Mouse (Mus musculus) small intestine, adult 2 months (tissue): ENCODE results near the gene Ccdc159.

Experiments used
- CTCF ChIP-seq: fragments of 200-500 bp; IDR thresholded peaks from 2 replicates; pipeline ENCODE4 v1.5.1; 2012; ENCODE audit warnings: low read depth, mild to moderate bottlenecking, control low read depth, inconsistent platforms, low read length, moderate library complexity, mixed read lengths; ENCODE audit not compliant: insufficient replicate concordance, insufficient read length; ENCODE audit errors: extremely low read depth
- POLR2A ChIP-seq: fragments of 200-500 bp; IDR thresholded peaks from 2 replicates; pipeline ENCODE4 v1.6.1; 2012; ENCODE audit warnings: low read depth, mild to moderate bottlenecking, control low read depth, inconsistent platforms, low read length, moderate library complexity

DNA sequence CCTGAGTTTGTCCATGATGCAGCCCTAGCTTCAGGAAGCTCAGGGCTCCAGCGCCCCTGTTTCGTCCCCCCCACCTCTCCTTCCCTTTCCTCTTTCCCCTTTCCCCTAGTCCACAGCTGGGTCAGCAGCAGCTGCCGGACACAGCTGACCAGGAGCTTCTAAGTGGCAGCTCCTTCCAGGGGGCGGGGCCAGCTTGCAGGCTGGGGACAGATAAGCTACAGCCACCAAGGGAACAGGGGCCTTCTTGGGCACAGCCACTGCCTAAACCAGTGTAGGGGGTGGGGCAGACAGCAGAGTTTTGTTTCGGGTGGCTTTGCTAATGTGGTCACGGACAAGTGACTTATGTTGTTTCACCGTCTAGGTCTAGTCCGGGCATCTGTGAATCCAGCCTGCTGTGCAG, 36.1 kb downstream of the Ccdc159 start, which contains the start of gene Epor:
- TF ChIP-seq CTCF: no peak
- TF ChIP-seq POLR2A: no peak
